Mouse (Mus musculus) MEL (cell line): ENCODE measurements around the gene Med6. TPM values are rescaled to one million over a fixed set of nuclear protein-coding genes. Genes with fewer than 3 reads are reported as not detected.

Source experiments
- DNase-seq: peaks from one replicate; pipeline ENCODE4 v3.0.0; 2011; ENCODE audit warnings: low read depth, low spot score
- H3K27ac ChIP-seq: 2 replicates; pipeline ENCODE4 v1.5.1; 2012; ENCODE audit warnings: low read depth, mild to moderate bottlenecking, control low read depth, low read length, moderate library complexity; ENCODE audit not compliant: control insufficient read depth
- H3K27me3 ChIP-seq, 2 experiments: fragments of 150-350 bp in 1 of 2; sonication (generic) in 1 of 2; 2 replicates each; pipeline ENCODE4 v1.6.1; 2012; ENCODE audit warnings: low read length in 2 of 2, mild to moderate bottlenecking in 2 of 2, improper control_type of control experiment in 1 of 2, moderate library complexity in 1 of 2; ENCODE audit not compliant: insufficient read depth in 2 of 2, control insufficient read depth in 1 of 2
- H3K36me3 ChIP-seq, 2 experiments: 2 replicates each; pipeline ENCODE4 v1.6.1; 2012 to 2014; ENCODE audit warnings: low read length in 2 of 2, improper control_type of control experiment in 1 of 2, inconsistent platforms in 1 of 2, mild to moderate bottlenecking in 1 of 2; ENCODE audit not compliant: insufficient read depth in 2 of 2, control insufficient read depth in 1 of 2
- H3K4me1 ChIP-seq, 2 experiments: fragments of 150-350 bp in 1 of 2; sonication (generic) in 1 of 2; 2 replicates each; pipeline ENCODE4 v1.6.1; 2012; ENCODE audit warnings: low read length in 2 of 2, improper control_type of control experiment in 1 of 2, mild to moderate bottlenecking in 1 of 2; ENCODE audit not compliant: insufficient read depth in 2 of 2, control insufficient read depth in 1 of 2
- H3K4me3 ChIP-seq, 2 experiments: fragments of 150-350 bp in 1 of 2; sonication (generic) in 1 of 2; 2 replicates each; pipeline ENCODE4 v1.5.1; 2012; ENCODE audit warnings: low read depth in 2 of 2, low read length in 2 of 2, mild to moderate bottlenecking in 2 of 2, moderate library complexity in 2 of 2, control low read depth in 1 of 2, improper control_type of control experiment in 1 of 2; ENCODE audit not compliant: control insufficient read depth in 1 of 2, insufficient read depth in 1 of 2
- H3K79me2 ChIP-seq: 2 replicates; pipeline ENCODE4 v1.6.1; 2012; ENCODE audit warnings: mild to moderate bottlenecking, low read length, moderate library complexity; ENCODE audit not compliant: control insufficient read depth, poor library complexity, insufficient read depth
- H3K9ac ChIP-seq: 2 replicates; pipeline ENCODE4 v1.6.1; 2012; ENCODE audit warnings: low read depth, mild to moderate bottlenecking, control low read depth, low read length, moderate library complexity; ENCODE audit not compliant: control insufficient read depth, poor library complexity, severe bottlenecking
- H3K9me3 ChIP-seq: fragments of 150-350 bp; sonication (generic); replicated peaks from 2 replicates; pipeline ENCODE4 v1.6.1; 2012; ENCODE audit warnings: mild to moderate bottlenecking, low read length, improper control_type of control experiment, moderate library complexity; ENCODE audit not compliant: insufficient read depth
- CHD2 ChIP-seq: IDR thresholded peaks from 2 replicates; pipeline ENCODE4 v1.6.1; 2011; ENCODE audit warnings: low read length, improper control_type of control experiment
- CTCF ChIP-seq, 3 experiments: IDR thresholded peaks in 2 of 3; conservative IDR thresholded peaks in 1 of 3; 2 replicates each; pipeline ENCODE4 v1.5.1; 2011 to 2012; ENCODE audit warnings: low read length in 3 of 3, low read depth in 2 of 3, mild to moderate bottlenecking in 2 of 3, improper control_type of control experiment in 1 of 3, inconsistent platforms in 1 of 3, mixed read lengths in 1 of 3, moderate library complexity in 1 of 3; ENCODE audit not compliant: control insufficient read depth in 1 of 3, insufficient read depth in 1 of 3, poor library complexity in 1 of 3, severe bottlenecking in 1 of 3
- EP300 ChIP-seq, 2 experiments: IDR thresholded peaks; 2 replicates each; pipeline ENCODE4 v1.6.1; 2011; ENCODE audit warnings: improper control_type of control experiment in 2 of 2, low read length in 2 of 2, low read depth in 1 of 2, mild to moderate bottlenecking in 1 of 2
- GATA1 ChIP-seq: IDR thresholded peaks from 2 replicates; pipeline ENCODE4 v1.6.1; 2011; ENCODE audit warnings: low read depth, low read length, improper control_type of control experiment
- HCFC1 ChIP-seq: IDR thresholded peaks from 2 replicates; pipeline ENCODE4 v1.6.1; 2012; ENCODE audit warnings: low read depth, mild to moderate bottlenecking, inconsistent platforms, low read length, improper control_type of control experiment, moderate library complexity
- JUND ChIP-seq: IDR thresholded peaks from 2 replicates; pipeline ENCODE4 v1.6.1; 2011; ENCODE audit warnings: low read depth, mild to moderate bottlenecking, improper control_type of control experiment, low read length
- MAX ChIP-seq: IDR thresholded peaks from 2 replicates; pipeline ENCODE4 v1.6.1; 2011; ENCODE audit warnings: low read length, improper control_type of control experiment
- MAZ ChIP-seq: IDR thresholded peaks from 2 replicates; pipeline ENCODE4 v1.6.1; 2012; ENCODE audit warnings: low read depth, mild to moderate bottlenecking, inconsistent platforms, low read length, improper control_type of control experiment
- NELFE ChIP-seq: IDR thresholded peaks from 2 replicates; pipeline ENCODE4 v1.6.1; 2011; ENCODE audit warnings: low read depth, low read length, improper control_type of control experiment
- POLR2A ChIP-seq, 2 experiments: IDR thresholded peaks; 2 replicates each; pipeline ENCODE4 v1.6.1; 2011 to 2012; ENCODE audit warnings: low read length in 2 of 2, mild to moderate bottlenecking in 2 of 2, control low read depth in 1 of 2, improper control_type of control experiment in 1 of 2, low read depth in 1 of 2, moderate library complexity in 1 of 2; ENCODE audit not compliant: control insufficient read depth in 1 of 2, insufficient read depth in 1 of 2, poor library complexity in 1 of 2
- POLR2AphosphoS2 ChIP-seq: IDR thresholded peaks from 2 replicates; pipeline ENCODE4 v1.6.1; 2011; ENCODE audit warnings: low read length, improper control_type of control experiment
- POLR2AphosphoS5 ChIP-seq: IDR thresholded peaks from 2 replicates; pipeline ENCODE4 v1.6.1; 2012; ENCODE audit warnings: low read depth, borderline replicate concordance, mild to moderate bottlenecking, inconsistent platforms, low read length, moderate library complexity, mixed read lengths
- RAD21 ChIP-seq: IDR thresholded peaks from 2 replicates; pipeline ENCODE4 v1.6.1; 2011; ENCODE audit warnings: mild to moderate bottlenecking, low read depth, low read length, improper control_type of control experiment
- SIN3A ChIP-seq: IDR thresholded peaks from 2 replicates; pipeline ENCODE4 v1.6.1; 2012; ENCODE audit warnings: low read length, improper control_type of control experiment, inconsistent platforms
- SMC3 ChIP-seq: IDR thresholded peaks from 2 replicates; pipeline ENCODE4 v1.6.1; 2011; ENCODE audit warnings: low read depth, low read length, improper control_type of control experiment
- TBP ChIP-seq: IDR thresholded peaks from 2 replicates; pipeline ENCODE4 v1.8.0; 2011; ENCODE audit warnings: low read depth, low read length, improper control_type of control experiment
- ZC3H11A ChIP-seq: IDR thresholded peaks from 2 replicates; pipeline ENCODE4 v1.6.1; 2012; ENCODE audit warnings: low read depth, mild to moderate bottlenecking, inconsistent platforms, low read length, improper control_type of control experiment
- ZKSCAN1 ChIP-seq: IDR thresholded peaks from 2 replicates; pipeline ENCODE4 v1.6.1; 2012; ENCODE audit warnings: low read depth, mild to moderate bottlenecking, inconsistent platforms, low read length, improper control_type of control experiment, moderate library complexity
- ZNF384 ChIP-seq: IDR thresholded peaks from 2 replicates; pipeline ENCODE4 v1.6.1; 2012; ENCODE audit warnings: low read depth, mild to moderate bottlenecking, inconsistent platforms, low read length, improper control_type of control experiment
- polyA plus RNA-seq, 2 experiments: library from polyadenylated mRNA; stranded (reverse) in 1 of 2; unstranded in 1 of 2; fragments of >175 nt in 1 of 2; fragments of >200 nt in 1 of 2; gene quantifications; 2 replicates each; pipeline versions ENCODE4 v1.2.1 to v1.2.4; 2012; ENCODE audit warnings: low replicate concordance in 2 of 2, low read depth in 1 of 2; ENCODE audit not compliant: insufficient read length in 2 of 2, insufficient read depth in 1 of 2, missing spikeins in 1 of 2
- total RNA-seq: library from RNA; depleted of rRNA; stranded (reverse); fragments of 300-350 nt; gene quantifications from 2 replicates; pipeline ENCODE4 v1.2.3, GENCODE M21; 2012

Med6 gene
- total and polyA plus RNA-seq, 3 experiments = 44.4 to 49.2 TPM; not detected in 1

DNA sequence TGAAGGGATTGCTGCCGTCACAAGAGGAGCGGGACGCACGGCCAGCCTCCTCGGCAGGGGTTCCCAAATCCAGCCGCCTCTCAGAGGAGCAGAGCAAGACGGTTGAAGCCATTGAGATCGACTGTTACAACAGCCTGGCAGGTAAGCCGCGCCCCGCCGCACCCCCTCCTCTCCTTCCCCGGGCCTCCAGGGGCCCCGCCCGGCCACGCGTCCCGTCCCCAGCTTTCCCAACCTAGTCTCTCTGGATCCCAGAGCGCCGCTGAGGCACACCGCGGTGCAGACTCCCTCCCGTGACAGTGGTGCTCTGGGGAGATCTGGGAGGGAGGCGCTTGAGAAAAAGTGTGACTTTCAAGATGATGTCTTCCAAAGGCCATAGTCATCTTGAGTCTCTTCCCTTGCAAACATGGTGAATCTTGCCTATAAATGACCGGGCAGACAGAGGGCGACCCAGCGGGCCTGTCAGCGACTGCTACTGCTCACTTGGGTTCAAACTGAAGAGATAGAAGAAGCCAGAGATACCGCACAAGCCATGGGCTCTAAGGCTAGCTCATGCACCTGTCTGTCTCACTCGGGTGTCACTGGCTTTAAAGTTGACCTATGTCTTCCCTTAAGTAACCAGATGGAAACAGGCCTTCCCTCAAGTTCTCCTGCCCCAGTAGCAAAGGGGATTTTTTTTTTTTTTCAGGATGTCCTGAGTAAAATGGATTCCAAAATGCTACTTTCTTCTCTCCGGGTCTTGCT lies 37.0 kb upstream of the Med6 start:
- Histone ChIP-seq H3K4me1 (no peaks in the 10 kb centered on the region), H3K36me3 (no peaks in the 10 kb centered on the region), H3K9me3 (no peaks in the 10 kb centered on the region), H3K4me3 (no peak overlapping the region)
- DNase-seq = no peak
- TF ChIP-seq SMC3 (no peak), EP300 (IDR thresholded peaks at IDR 0.05; ENCODE audit: low read depth in 1 of 2, low read length in 2 of 2) (no peak), ZC3H11A (no peak), SIN3A (no peak), CTCF (IDR thresholded peaks at IDR 0.05 in 2 of 3, conservative IDR thresholded peaks at IDR 0.05 in 1 of 3; ENCODE audit: control insufficient read depth in 1 of 3, insufficient read depth in 1 of 3, low read depth in 2 of 3, low read length in 3 of 3, poor library complexity in 1 of 3, severe bottlenecking in 1 of 3) (no peak), ZKSCAN1 (no peak), JUND (no peak), GATA1 (no peak), MAZ (no peak), RAD21 (no peak), ZNF384 (no peak)
- TF ChIP-seq, all 39 proteins: peak for 0
- Histone ChIP-seq H3K27me3 (peaks cover 0 to 2% of the 10 kb centered on the region in 2 experiments; a peak in 2 of 4 replicates), H3K79me2 (no peaks in the 10 kb centered on the region), H3K27ac (no peak overlapping the region), H3K9ac (no peak overlapping the region)

DNA sequence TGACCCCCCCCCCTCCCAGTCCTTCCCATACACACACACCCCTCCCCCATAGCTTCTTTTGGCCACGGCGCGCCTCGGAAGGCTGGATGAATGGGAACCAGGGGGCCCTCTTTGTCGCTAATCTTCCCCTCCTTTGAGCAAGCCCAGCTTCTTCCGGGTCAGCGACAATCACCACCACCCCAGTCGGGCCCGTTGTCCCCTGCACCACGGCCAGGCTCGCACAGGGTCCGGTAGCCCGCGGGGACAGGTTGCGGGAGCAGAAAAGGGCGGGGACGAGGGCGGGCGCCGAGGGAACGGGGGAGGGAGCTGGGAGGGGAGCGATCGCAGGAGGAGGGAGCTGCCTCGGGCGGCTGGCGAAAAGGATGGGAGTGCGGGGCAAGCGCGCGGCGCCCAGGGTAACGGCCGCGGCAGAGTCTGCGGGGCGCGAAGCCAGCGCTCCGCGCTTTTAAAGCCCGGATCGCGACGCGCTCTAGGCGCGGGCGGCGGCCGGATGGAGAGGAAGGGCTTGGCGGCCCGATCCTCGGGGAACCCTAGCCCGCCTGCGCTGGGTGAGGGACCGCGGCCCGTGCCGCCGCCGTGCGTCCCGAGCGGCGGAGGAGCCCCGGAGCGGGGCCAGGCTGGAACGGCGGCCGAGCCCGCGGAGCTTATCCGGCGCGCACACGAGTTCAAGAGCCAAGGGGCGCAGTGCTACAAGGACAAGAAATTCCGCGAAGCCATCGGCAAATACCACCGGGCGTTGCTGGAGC lies 36.3 kb upstream of the Med6 start, which contains the start of gene Ttc9:
TSS of gene Ttc9 (plus strand) at position 335 of the 746 bp plus-strand sequence.
- no peak for DNase-seq

More for the DNA sequence above, 36.3 kb upstream of the Med6 start, which contains the start of gene Ttc9:
- H3K36me3 ChIP-seq = no peaks in the 10 kb centered on the region
- no peak within 1 kb of the TSS for H3K4me3 ChIP-seq
- H3K27ac ChIP-seq = no peak within 1 kb of the TSS
- no peaks in the 10 kb centered on the region for H3K9me3 ChIP-seq
- peaks cover 0 to 1% of the 10 kb centered on the region in 2 experiments; a peak in 1 of 4 replicates for H3K27me3 ChIP-seq
- H3K79me2 ChIP-seq = no peaks in the 10 kb centered on the region
- TF ChIP-seq POLR2A (IDR thresholded peaks at IDR 0.05; ENCODE audit: control insufficient read depth in 1 of 2, insufficient read depth in 1 of 2, low read depth in 1 of 2, low read length in 2 of 2, poor library complexity in 1 of 2) (no peak), NELFE (no peak), MAZ (no peak), MAX (no peak), CHD2 (no peak), POLR2AphosphoS2 (no peak), POLR2AphosphoS5 (no peak), TBP (no peak), CTCF (IDR thresholded peaks at IDR 0.05 in 2 of 3, conservative IDR thresholded peaks at IDR 0.05 in 1 of 3; ENCODE audit: control insufficient read depth in 1 of 3, insufficient read depth in 1 of 3, low read depth in 2 of 3, low read length in 3 of 3, poor library complexity in 1 of 3, severe bottlenecking in 1 of 3) (no peak), HCFC1 (no peak)
- no peaks in the 10 kb centered on the region for H3K4me1 ChIP-seq
- H3K9ac ChIP-seq = no peak within 1 kb of the TSS
